Mouse (Mus musculus) heart, embryonic 14.5 days (tissue): Measurements from ENCODE around the gene Pcx. TPM values are rescaled to one million over a fixed set of nuclear protein-coding genes. Genes with fewer than 3 reads are reported as not detected.

ENCODE experiments used
- ATAC-seq: fragments of 200-750 bp; cut with Nextera tagmentation; 2 replicates; pipeline ENCODE4 v1.8.0; 2017; ENCODE audit warnings: low read depth, moderate TSS enrichment; ENCODE audit not compliant: insufficient number of reproducible peaks, insufficient read depth, low FRiP score
- H3K27ac ChIP-seq, 2 experiments: fragments of 200-500 bp in 1 of 2; fragments of 300-500 bp in 1 of 2; sonication (generic) in 1 of 2; replicated peaks in 1 of 2; 2 replicates each; pipeline ENCODE4 v1.5.1; 2012 to 2014; ENCODE audit warnings: low read depth in 2 of 2, low read length in 2 of 2, control low read depth in 1 of 2, mild to moderate bottlenecking in 1 of 2, mixed read lengths in 1 of 2; ENCODE audit not compliant: control insufficient read depth in 1 of 2, insufficient read depth in 1 of 2
- H3K27me3 ChIP-seq: fragments of 300-500 bp; sonication (generic); 2 replicates; pipeline ENCODE4 v1.6.1; 2014; ENCODE audit warnings: mild to moderate bottlenecking, low read length, control low read depth; ENCODE audit not compliant: control insufficient read depth, insufficient read depth
- H3K36me3 ChIP-seq: fragments of 300-500 bp; sonication (generic); 2 replicates; pipeline ENCODE4 v1.6.1; 2014; ENCODE audit warnings: mild to moderate bottlenecking, control low read depth, low read length, mixed read lengths; ENCODE audit not compliant: control insufficient read depth, insufficient read depth
- H3K4me1 ChIP-seq, 2 experiments: fragments of 200-500 bp in 1 of 2; fragments of 300-500 bp in 1 of 2; sonication (generic) in 1 of 2; 2 replicates each; pipeline ENCODE4 v1.6.1; 2012 to 2014; ENCODE audit warnings: low read length in 2 of 2, control low read depth in 1 of 2, mixed read lengths in 1 of 2; ENCODE audit not compliant: control insufficient read depth in 2 of 2, insufficient read depth in 2 of 2
- H3K4me2 ChIP-seq: fragments of 300-500 bp; sonication (generic); 2 replicates; pipeline ENCODE4 v1.6.1; 2014; ENCODE audit warnings: mild to moderate bottlenecking, low read length
- H3K4me3 ChIP-seq, 2 experiments: fragments of 200-500 bp in 1 of 2; fragments of 300-500 bp in 1 of 2; sonication (generic) in 1 of 2; 2 replicates each; pipeline ENCODE4 v1.5.1; 2012 to 2014; ENCODE audit warnings: low read length in 2 of 2, mild to moderate bottlenecking in 2 of 2, control low read depth in 1 of 2, low read depth in 1 of 2, moderate library complexity in 1 of 2; ENCODE audit not compliant: control insufficient read depth in 1 of 2, insufficient read depth in 1 of 2
- H3K9ac ChIP-seq: fragments of 300-500 bp; sonication (generic); 2 replicates; pipeline ENCODE4 v1.6.1; 2014; ENCODE audit warnings: mild to moderate bottlenecking, low read length
- H3K9me3 ChIP-seq: fragments of 300-500 bp; sonication (generic); 2 replicates; pipeline ENCODE4 v1.6.1; 2016; ENCODE audit warnings: low read length, control low read depth; ENCODE audit not compliant: control insufficient read depth
- WGBS: fragments of 180-500 bp; shearing (Covaris S2); extraction: QIAGEN DNeasy Blood & Tissue Kit; methylation state at CpG from one replicate; pipeline ENCODE4 v1.1.7; 2014; 5-methylcytosine and 5-hydroxymethylcytosine counted together
- polyA plus RNA-seq: library from polyadenylated mRNA; unstranded; fragments of >200 nt; fragmentation: Nextera tagmentation; extraction: Ambion mirVana; gene quantifications from 2 replicates; pipeline ENCODE4 v1.2.1, GENCODE M21; 2014

The Pcx gene
- polyA plus RNA-seq, 1 experiment from 2014 or later: 8.7 TPM

DNA sequence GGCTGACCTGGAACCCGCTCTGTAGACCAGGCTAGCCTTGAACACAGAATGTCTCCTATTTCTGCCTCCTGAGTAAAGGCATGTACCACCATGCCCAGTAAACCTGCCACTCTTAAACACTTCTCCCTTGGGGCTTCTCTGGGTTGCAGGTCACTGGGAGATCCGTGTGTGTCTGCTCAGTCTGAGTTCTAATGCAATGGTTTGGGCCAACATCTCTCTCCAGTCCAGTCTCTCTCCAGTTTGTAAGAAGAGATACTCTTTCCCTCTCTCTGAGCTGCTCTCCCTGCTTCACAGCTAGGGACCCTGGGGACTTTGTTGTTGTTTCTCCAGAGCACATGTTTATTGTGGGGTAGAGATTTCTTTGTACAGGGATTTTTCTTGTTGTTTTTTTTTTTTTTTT is 6.0 kb downstream of the Pcx start:
- no peak overlapping the region for H3K4me2 ChIP-seq
- H3K27ac ChIP-seq: no peak overlapping the region
- no peaks in the 10 kb centered on the region for H3K36me3 ChIP-seq
- no peak overlapping the region for H3K9ac ChIP-seq
- ATAC-seq: no peak
- peaks cover 7 to 8% of the 10 kb centered on the region in 2 experiments for H3K4me1 ChIP-seq
- H3K4me3 ChIP-seq: no peak overlapping the region
- H3K27me3 ChIP-seq: no peaks in the 10 kb centered on the region
- WGBS: 67% methylated on average over 2 of the region's 2 CpGs
- no peaks in the 10 kb centered on the region for H3K9me3 ChIP-seq

DNA sequence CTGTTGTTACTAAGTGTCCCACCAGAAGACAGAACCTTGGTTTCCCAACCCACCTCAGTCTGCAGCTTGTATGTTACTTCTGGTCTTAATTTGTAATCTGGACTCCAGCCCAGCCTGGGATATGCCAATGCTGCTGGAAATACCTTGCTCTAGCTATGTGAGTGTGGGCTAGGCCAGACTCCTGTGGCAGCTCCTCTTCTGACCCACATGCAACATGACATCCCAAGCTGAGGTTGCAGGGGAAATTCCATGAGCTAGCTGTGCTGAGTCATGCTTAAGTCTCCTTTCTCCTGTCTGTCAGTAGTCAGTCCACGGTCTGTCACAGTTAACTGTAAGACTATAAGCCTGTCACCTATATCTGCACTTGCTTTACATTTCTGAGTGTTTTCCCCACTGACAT is 7.2 kb downstream of the Pcx start:
- H3K4me2 ChIP-seq: no peak overlapping the region
- H3K4me3 ChIP-seq: no peak overlapping the region
- no peaks in the 10 kb centered on the region for H3K9me3 ChIP-seq
- H3K4me1 ChIP-seq: peaks cover 7 to 8% of the 10 kb centered on the region in 2 experiments
- 31% methylated on average over 1 of the region's 1 CpGs for WGBS
- H3K27me3 ChIP-seq: no peaks in the 10 kb centered on the region
- no peaks in the 10 kb centered on the region for H3K36me3 ChIP-seq
- ATAC-seq: no peak
- no peak overlapping the region for H3K9ac ChIP-seq
- no peak overlapping the region for H3K27ac ChIP-seq

DNA sequence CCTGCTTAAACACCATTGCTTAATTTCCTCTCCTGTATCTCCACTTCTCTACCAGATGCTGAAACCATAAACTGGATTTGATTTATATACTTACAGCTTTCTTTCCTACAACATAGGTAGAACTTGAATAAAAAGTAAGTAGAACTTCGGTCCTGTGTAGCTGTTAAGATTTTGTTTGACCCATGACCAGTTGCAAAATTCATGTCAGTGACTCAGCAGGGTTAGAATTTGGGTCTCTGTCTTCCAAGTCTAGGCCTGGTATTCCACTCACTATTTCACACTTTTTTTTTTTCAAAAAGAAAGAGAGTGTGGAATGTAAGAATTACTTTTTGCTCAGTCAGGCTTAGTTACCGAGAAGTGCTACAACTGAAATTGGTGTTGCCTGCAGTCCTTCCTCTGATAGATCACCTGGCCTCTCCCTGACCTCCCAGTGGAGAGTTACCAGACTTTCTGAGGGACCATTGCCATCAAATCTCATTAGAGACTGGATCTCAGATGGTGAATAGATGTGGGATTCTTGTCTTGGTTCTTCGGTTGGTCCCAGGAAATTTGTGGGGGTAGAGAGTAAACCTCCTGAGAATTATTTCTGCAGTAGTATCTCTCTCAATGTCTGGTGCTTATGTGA is 11.3 kb downstream of the Pcx start:
- Histone ChIP-seq H3K4me2 (no peak overlapping the region), H3K4me3 (no peak overlapping the region), H3K4me1 (no peaks in the 10 kb centered on the region), H3K36me3 (no peaks in the 10 kb centered on the region), H3K9me3 (no peaks in the 10 kb centered on the region), H3K9ac (no peak overlapping the region), H3K27me3 (no peaks in the 10 kb centered on the region), H3K27ac (no peak overlapping the region)
- ATAC-seq: no peak
- 79% methylated on average over 3 of the region's 3 CpGs for WGBS

DNA sequence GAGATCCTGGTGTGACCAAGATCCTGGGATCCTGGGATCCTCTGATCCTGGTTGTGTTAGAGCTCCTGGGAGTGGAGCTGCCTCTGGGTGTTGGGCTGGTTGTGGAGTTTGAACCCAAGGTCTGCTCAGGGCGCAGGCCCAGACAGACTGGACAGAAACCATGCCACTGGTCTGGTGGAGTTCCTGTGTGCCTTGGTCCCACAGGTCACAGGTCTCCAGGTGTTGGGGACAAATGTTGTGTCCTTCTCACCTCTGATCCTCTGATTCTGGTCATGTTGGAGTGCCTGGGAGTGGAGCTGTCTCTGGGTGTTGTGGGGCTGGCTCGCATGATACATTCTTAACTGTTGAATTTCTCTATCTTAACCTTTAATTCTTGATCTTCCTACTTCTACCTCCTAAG is 24.4 kb downstream of the Pcx start:
- no peak overlapping the region for H3K4me3 ChIP-seq
- no peaks in the 10 kb centered on the region for H3K9me3 ChIP-seq
- no peak overlapping the region for H3K9ac ChIP-seq
- H3K27ac ChIP-seq: no peak overlapping the region
- no peak for ATAC-seq
- WGBS: 86% methylated on average over 2 of the region's 2 CpGs
- no peaks in the 10 kb centered on the region for H3K27me3 ChIP-seq
- H3K4me2 ChIP-seq: no peak overlapping the region
- H3K36me3 ChIP-seq: no peaks in the 10 kb centered on the region
- no peaks in the 10 kb centered on the region for H3K4me1 ChIP-seq

- no peak overlapping the region for H3K4me3 ChIP-seq
- no peaks in the 10 kb centered on the region for H3K36me3 ChIP-seq
- ATAC-seq: no peak
- H3K9me3 ChIP-seq: no peaks in the 10 kb centered on the region
- H3K27me3 ChIP-seq: no peaks in the 10 kb centered on the region
- no peak overlapping the region for H3K4me2 ChIP-seq
- H3K4me1 ChIP-seq: no peaks in the 10 kb centered on the region
- no peak overlapping the region for H3K9ac ChIP-seq
- no peak overlapping the region for H3K27ac ChIP-seq
Observed at GRCm38 (mm10) chr19:4535922-4536321, 25.6 kb downstream of the Pcx start.

DNA sequence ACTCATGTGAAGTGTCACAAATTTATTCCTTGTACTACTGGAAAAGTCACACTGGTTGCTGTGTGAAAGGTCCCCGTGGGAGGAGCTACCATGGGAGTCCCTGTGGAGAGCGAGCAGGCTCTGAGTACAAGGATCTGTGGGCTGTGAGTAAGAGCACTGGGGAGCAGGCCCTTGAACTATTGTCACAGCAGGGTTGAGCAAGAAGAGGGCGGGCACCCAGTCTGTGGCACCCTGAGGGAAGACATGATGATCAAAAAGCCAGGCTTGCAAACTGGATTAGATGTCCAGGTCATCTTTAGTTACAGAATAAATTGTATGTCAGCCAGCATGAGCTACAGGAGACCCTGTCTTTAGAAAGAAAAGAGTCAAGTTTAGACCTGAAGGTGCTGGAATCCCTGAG is 26.3 kb downstream of the Pcx start:
- no peaks in the 10 kb centered on the region for H3K27me3 ChIP-seq
- 63% methylated on average over 3 of the region's 3 CpGs for WGBS
- no peak for ATAC-seq

GRCm38 (mm10) chr19:4540263-4540662 is 30.0 kb downstream of the Pcx start:
- H3K36me3 ChIP-seq: no peaks in the 10 kb centered on the region
- no peak overlapping the region for H3K4me2 ChIP-seq
- H3K9ac ChIP-seq: no peak overlapping the region
- no peak overlapping the region for H3K27ac ChIP-seq
- H3K9me3 ChIP-seq: no peaks in the 10 kb centered on the region
- H3K27me3 ChIP-seq: no peaks in the 10 kb centered on the region
- no peak overlapping the region for H3K4me3 ChIP-seq
- WGBS: 81% methylated on average over 6 of the region's 6 CpGs
- no peaks in the 10 kb centered on the region for H3K4me1 ChIP-seq
- no peak for ATAC-seq

More for the DNA sequence above, 26.3 kb downstream of the Pcx start:
- Histone ChIP-seq H3K4me1 (no peaks in the 10 kb centered on the region), H3K9ac (no peak overlapping the region), H3K9me3 (no peaks in the 10 kb centered on the region), H3K4me3 (no peak overlapping the region), H3K27ac (no peak overlapping the region), H3K4me2 (no peak overlapping the region), H3K36me3 (no peaks in the 10 kb centered on the region)

DNA sequence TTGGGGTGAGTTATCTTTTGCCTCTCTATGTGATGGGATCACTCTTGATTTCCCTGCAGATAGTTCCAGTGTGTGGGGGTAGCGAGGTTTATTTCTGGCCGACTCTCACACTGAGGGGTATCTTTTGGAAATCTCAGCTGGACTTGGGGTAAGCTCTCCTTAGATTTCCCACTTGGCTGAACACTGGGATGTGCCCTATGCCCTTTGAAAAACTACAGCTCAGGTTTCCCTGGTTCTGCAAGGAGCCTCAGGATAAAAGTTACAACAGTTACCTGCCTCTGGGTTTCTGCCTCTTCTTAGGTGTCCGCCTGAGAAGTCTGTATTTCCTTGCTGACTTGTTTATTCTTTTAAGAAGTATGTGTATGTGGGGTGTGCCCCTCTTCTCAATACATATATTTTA is 30.7 kb downstream of the Pcx start:
- Histone ChIP-seq H3K4me1 (no peaks in the 10 kb centered on the region), H3K27me3 (no peaks in the 10 kb centered on the region), H3K36me3 (no peaks in the 10 kb centered on the region), H3K27ac (no peak overlapping the region), H3K9ac (no peak overlapping the region), H3K4me3 (no peak overlapping the region), H3K4me2 (no peak overlapping the region), H3K9me3 (no peaks in the 10 kb centered on the region)
- WGBS: 87% methylated on average over 3 of the region's 3 CpGs
- no peak for ATAC-seq
